Mouse (Mus musculus): ENCODE data around the gene Srpx. TPM values are rescaled to one million over a fixed set of nuclear protein-coding genes. Genes with fewer than 3 reads are reported as not detected.

The Srpx gene
- total RNA-seq, 1 experiment: 0.36 TPM

GRCm38 (mm10) chrX:10105475-10105874 is 12.0 kb downstream of the Srpx start:
- TF ChIP-seq ZNF384 (IDR thresholded peaks at IDR 0.05; ENCODE audit: low read depth, low read length): no peak
- TF ChIP-seq ZC3H11A (IDR thresholded peaks at IDR 0.05; ENCODE audit: borderline replicate concordance, low read depth, low read length): no peak
- no peak for TF ChIP-seq MAFK (IDR thresholded peaks at IDR 0.05; ENCODE audit: insufficient read depth, low read depth, low read length)
- no peak for TF ChIP-seq CHD2 (IDR thresholded peaks at IDR 0.05; ENCODE audit: low read depth, low read length)
- TF ChIP-seq HCFC1 (IDR thresholded peaks at IDR 0.05; ENCODE audit: borderline replicate concordance, insufficient read depth, low read length): no peak
- in situ Hi-C loops (cut with MboI; ENCODE audit: low sequenced_read_pairs in 2 of 2, unreplicated experiment in 2 of 2): no loop called here

GRCm38 (mm10) chrX:10102739-10103138 is 14.8 kb downstream of the Srpx start:
- Histone ChIP-seq H3K9me3 (ENCODE audit: control insufficient read depth, insufficient read depth, low read depth, low read length) (no peaks in the 10 kb centered on the region), H3K9ac (ENCODE audit: insufficient read depth, low read depth, low read length, poor library complexity, severe bottlenecking) (no peak overlapping the region), H3K4me1 (ENCODE audit: control insufficient read depth in 2 of 2, insufficient read depth in 2 of 2, low read length in 2 of 2, poor library complexity in 1 of 2) (no peaks in the 10 kb centered on the region), H3K27ac (ENCODE audit: insufficient read depth, low read depth, low read length, poor library complexity, severe bottlenecking) (no peak overlapping the region), H3K4me3 (ENCODE audit: insufficient read depth in 1 of 2, low read depth in 1 of 2, low read length in 2 of 2, poor library complexity in 1 of 2, severe bottlenecking in 1 of 2) (no peak overlapping the region), H3K36me3 (ENCODE audit: control insufficient read depth, insufficient read depth, low read length, poor library complexity, severe bottlenecking) (no peaks in the 10 kb centered on the region)
- in situ Hi-C loops (cut with MboI; ENCODE audit: low sequenced_read_pairs in 2 of 2, unreplicated experiment in 2 of 2): no loop called here
- TF ChIP-seq ZC3H11A (IDR thresholded peaks at IDR 0.05; ENCODE audit: borderline replicate concordance, low read depth, low read length) (no peak), ZNF384 (IDR thresholded peaks at IDR 0.05; ENCODE audit: low read depth, low read length) (no peak), CHD2 (IDR thresholded peaks at IDR 0.05; ENCODE audit: low read depth, low read length) (no peak), HCFC1 (IDR thresholded peaks at IDR 0.05; ENCODE audit: borderline replicate concordance, insufficient read depth, low read length) (no peak), MAFK (IDR thresholded peaks at IDR 0.05; ENCODE audit: insufficient read depth, low read depth, low read length) (no peak)
- no peak for DNase-seq (ENCODE audit: low read depth, low spot score)

More at GRCm38 (mm10) chrX:10105475-10105874, 12.0 kb downstream of the Srpx start:
- Histone ChIP-seq H3K27ac (ENCODE audit: insufficient read depth, low read depth, low read length, poor library complexity, severe bottlenecking) (no peak overlapping the region), H3K4me3 (ENCODE audit: insufficient read depth in 1 of 2, low read depth in 1 of 2, low read length in 2 of 2, poor library complexity in 1 of 2, severe bottlenecking in 1 of 2) (no peak overlapping the region), H3K36me3 (ENCODE audit: control insufficient read depth, insufficient read depth, low read length, poor library complexity, severe bottlenecking) (no peaks in the 10 kb centered on the region), H3K9ac (ENCODE audit: insufficient read depth, low read depth, low read length, poor library complexity, severe bottlenecking) (no peak overlapping the region), H3K4me1 (ENCODE audit: control insufficient read depth in 2 of 2, insufficient read depth in 2 of 2, low read length in 2 of 2, poor library complexity in 1 of 2) (no peaks in the 10 kb centered on the region), H3K9me3 (ENCODE audit: control insufficient read depth, insufficient read depth, low read depth, low read length) (no peaks in the 10 kb centered on the region)
- no peak for DNase-seq (ENCODE audit: low read depth, low spot score)

- in situ Hi-C loops (cut with MboI; ENCODE audit: low sequenced_read_pairs in 2 of 2, unreplicated experiment in 2 of 2): no loop called here
- TF ChIP-seq ZC3H11A (IDR thresholded peaks at IDR 0.05; ENCODE audit: borderline replicate concordance, low read depth, low read length): no peak
- no peak for TF ChIP-seq HCFC1 (IDR thresholded peaks at IDR 0.05; ENCODE audit: borderline replicate concordance, insufficient read depth, low read length)
- TF ChIP-seq CHD2 (IDR thresholded peaks at IDR 0.05; ENCODE audit: low read depth, low read length): no peak
- TF ChIP-seq MAFK (IDR thresholded peaks at IDR 0.05; ENCODE audit: insufficient read depth, low read depth, low read length): no peak
- TF ChIP-seq ZNF384 (IDR thresholded peaks at IDR 0.05; ENCODE audit: low read depth, low read length): no peak
- Histone ChIP-seq H3K4me1 (ENCODE audit: control insufficient read depth in 2 of 2, insufficient read depth in 2 of 2, low read length in 2 of 2, poor library complexity in 1 of 2) (no peaks in the 10 kb centered on the region), H3K9ac (ENCODE audit: insufficient read depth, low read depth, low read length, poor library complexity, severe bottlenecking) (no peak overlapping the region), H3K27ac (ENCODE audit: insufficient read depth, low read depth, low read length, poor library complexity, severe bottlenecking) (no peak overlapping the region), H3K4me3 (ENCODE audit: insufficient read depth in 1 of 2, low read depth in 1 of 2, low read length in 2 of 2, poor library complexity in 1 of 2, severe bottlenecking in 1 of 2) (no peak overlapping the region), H3K36me3 (ENCODE audit: control insufficient read depth, insufficient read depth, low read length, poor library complexity, severe bottlenecking) (no peaks in the 10 kb centered on the region), H3K9me3 (ENCODE audit: control insufficient read depth, insufficient read depth, low read depth, low read length) (no peaks in the 10 kb centered on the region)
- DNase-seq (ENCODE audit: low read depth, low spot score): no peak
These were observed 21.7 kb downstream of the Srpx start for GRCm38 (mm10) chrX:10095797-10096196.

GRCm38 (mm10) chrX:10080385-10080784 is 37.1 kb downstream of the Srpx start:
- no peaks in the 10 kb centered on the region for H3K9me3 ChIP-seq (ENCODE audit: control insufficient read depth, insufficient read depth, low read depth, low read length)
- TF ChIP-seq MAFK (IDR thresholded peaks at IDR 0.05; ENCODE audit: insufficient read depth, low read depth, low read length) (no peak), ZC3H11A (IDR thresholded peaks at IDR 0.05; ENCODE audit: borderline replicate concordance, low read depth, low read length) (no peak), HCFC1 (IDR thresholded peaks at IDR 0.05; ENCODE audit: borderline replicate concordance, insufficient read depth, low read length) (no peak), ZNF384 (IDR thresholded peaks at IDR 0.05; ENCODE audit: low read depth, low read length) (no peak), CHD2 (IDR thresholded peaks at IDR 0.05; ENCODE audit: low read depth, low read length) (no peak)
- no peak for DNase-seq (ENCODE audit: low read depth, low spot score)
- in situ Hi-C loops (cut with MboI; ENCODE audit: low sequenced_read_pairs in 2 of 2, unreplicated experiment in 2 of 2): no loop called here
- no peak overlapping the region for H3K4me3 ChIP-seq (ENCODE audit: insufficient read depth in 1 of 2, low read depth in 1 of 2, low read length in 2 of 2, poor library complexity in 1 of 2, severe bottlenecking in 1 of 2)
- no peaks in the 10 kb centered on the region for H3K36me3 ChIP-seq (ENCODE audit: control insufficient read depth, insufficient read depth, low read length, poor library complexity, severe bottlenecking)
- H3K4me1 ChIP-seq (ENCODE audit: control insufficient read depth in 2 of 2, insufficient read depth in 2 of 2, low read length in 2 of 2, poor library complexity in 1 of 2): no peaks in the 10 kb centered on the region
- no peak overlapping the region for H3K9ac ChIP-seq (ENCODE audit: insufficient read depth, low read depth, low read length, poor library complexity, severe bottlenecking)
- H3K27ac ChIP-seq (ENCODE audit: insufficient read depth, low read depth, low read length, poor library complexity, severe bottlenecking): no peak overlapping the region

- DNase-seq (ENCODE audit: low read depth, low spot score): no peak
- no peaks in the 10 kb centered on the region for H3K4me1 ChIP-seq (ENCODE audit: control insufficient read depth in 2 of 2, insufficient read depth in 2 of 2, low read length in 2 of 2, poor library complexity in 1 of 2)
- H3K4me3 ChIP-seq (ENCODE audit: insufficient read depth in 1 of 2, low read depth in 1 of 2, low read length in 2 of 2, poor library complexity in 1 of 2, severe bottlenecking in 1 of 2): no peak overlapping the region
- H3K27ac ChIP-seq (ENCODE audit: insufficient read depth, low read depth, low read length, poor library complexity, severe bottlenecking): no peak overlapping the region
- in situ Hi-C loops (cut with MboI; ENCODE audit: low sequenced_read_pairs in 2 of 2, unreplicated experiment in 2 of 2): no loop called here
- H3K9me3 ChIP-seq (ENCODE audit: control insufficient read depth, insufficient read depth, low read depth, low read length): no peaks in the 10 kb centered on the region
- no peaks in the 10 kb centered on the region for H3K36me3 ChIP-seq (ENCODE audit: control insufficient read depth, insufficient read depth, low read length, poor library complexity, severe bottlenecking)
- H3K9ac ChIP-seq (ENCODE audit: insufficient read depth, low read depth, low read length, poor library complexity, severe bottlenecking): no peak overlapping the region
- no peak for TF ChIP-seq HCFC1 (IDR thresholded peaks at IDR 0.05; ENCODE audit: borderline replicate concordance, insufficient read depth, low read length)
- TF ChIP-seq CHD2 (IDR thresholded peaks at IDR 0.05; ENCODE audit: low read depth, low read length): no peak
- no peak for TF ChIP-seq ZNF384 (IDR thresholded peaks at IDR 0.05; ENCODE audit: low read depth, low read length)
- TF ChIP-seq ZC3H11A (IDR thresholded peaks at IDR 0.05; ENCODE audit: borderline replicate concordance, low read depth, low read length): no peak
- TF ChIP-seq MAFK (IDR thresholded peaks at IDR 0.05; ENCODE audit: insufficient read depth, low read depth, low read length): no peak
These were observed 37.5 kb downstream of the Srpx start for GRCm38 (mm10) chrX:10079981-10080380.
